Mouse (Mus musculus) MEL (cell line): ENCODE measurements around the gene Celf2. TPM values are rescaled to one million over a fixed set of nuclear protein-coding genes. Genes with fewer than 3 reads are reported as not detected.

Source experiments
- DNase-seq: peaks from one replicate; pipeline ENCODE4 v3.0.0; 2011; ENCODE audit warnings: low read depth, low spot score
- H3K27ac ChIP-seq: 2 replicates; pipeline ENCODE4 v1.5.1; 2012; ENCODE audit warnings: low read depth, mild to moderate bottlenecking, control low read depth, low read length, moderate library complexity; ENCODE audit not compliant: control insufficient read depth
- H3K27me3 ChIP-seq, 2 experiments: fragments of 150-350 bp in 1 of 2; sonication (generic) in 1 of 2; 2 replicates each; pipeline ENCODE4 v1.6.1; 2012; ENCODE audit warnings: low read length in 2 of 2, mild to moderate bottlenecking in 2 of 2, improper control_type of control experiment in 1 of 2, moderate library complexity in 1 of 2; ENCODE audit not compliant: insufficient read depth in 2 of 2, control insufficient read depth in 1 of 2
- H3K36me3 ChIP-seq, 2 experiments: 2 replicates each; pipeline ENCODE4 v1.6.1; 2012 to 2014; ENCODE audit warnings: low read length in 2 of 2, improper control_type of control experiment in 1 of 2, inconsistent platforms in 1 of 2, mild to moderate bottlenecking in 1 of 2; ENCODE audit not compliant: insufficient read depth in 2 of 2, control insufficient read depth in 1 of 2
- H3K4me1 ChIP-seq, 2 experiments: fragments of 150-350 bp in 1 of 2; sonication (generic) in 1 of 2; 2 replicates each; pipeline ENCODE4 v1.6.1; 2012; ENCODE audit warnings: low read length in 2 of 2, improper control_type of control experiment in 1 of 2, mild to moderate bottlenecking in 1 of 2; ENCODE audit not compliant: insufficient read depth in 2 of 2, control insufficient read depth in 1 of 2
- H3K4me3 ChIP-seq, 2 experiments: fragments of 150-350 bp in 1 of 2; sonication (generic) in 1 of 2; 2 replicates each; pipeline ENCODE4 v1.5.1; 2012; ENCODE audit warnings: low read depth in 2 of 2, low read length in 2 of 2, mild to moderate bottlenecking in 2 of 2, moderate library complexity in 2 of 2, control low read depth in 1 of 2, improper control_type of control experiment in 1 of 2; ENCODE audit not compliant: control insufficient read depth in 1 of 2, insufficient read depth in 1 of 2
- H3K79me2 ChIP-seq: 2 replicates; pipeline ENCODE4 v1.6.1; 2012; ENCODE audit warnings: mild to moderate bottlenecking, low read length, moderate library complexity; ENCODE audit not compliant: control insufficient read depth, poor library complexity, insufficient read depth
- H3K9ac ChIP-seq: 2 replicates; pipeline ENCODE4 v1.6.1; 2012; ENCODE audit warnings: low read depth, mild to moderate bottlenecking, control low read depth, low read length, moderate library complexity; ENCODE audit not compliant: control insufficient read depth, poor library complexity, severe bottlenecking
- H3K9me3 ChIP-seq: fragments of 150-350 bp; sonication (generic); replicated peaks from 2 replicates; pipeline ENCODE4 v1.6.1; 2012; ENCODE audit warnings: mild to moderate bottlenecking, low read length, improper control_type of control experiment, moderate library complexity; ENCODE audit not compliant: insufficient read depth
- BHLHE40 ChIP-seq: IDR thresholded peaks from 2 replicates; pipeline ENCODE4 v1.6.1; 2012; ENCODE audit warnings: low read depth, mild to moderate bottlenecking, inconsistent platforms, low read length, improper control_type of control experiment, borderline replicate concordance
- E2F4 ChIP-seq: IDR thresholded peaks from 2 replicates; pipeline ENCODE4 v1.6.1; 2011; ENCODE audit warnings: low read depth, low read length, improper control_type of control experiment, borderline replicate concordance
- EP300 ChIP-seq, 2 experiments: IDR thresholded peaks; 2 replicates each; pipeline ENCODE4 v1.6.1; 2011; ENCODE audit warnings: improper control_type of control experiment in 2 of 2, low read length in 2 of 2, low read depth in 1 of 2, mild to moderate bottlenecking in 1 of 2
- GABPA ChIP-seq: IDR thresholded peaks from 2 replicates; pipeline ENCODE4 v1.6.1; 2012; ENCODE audit warnings: low read depth, mild to moderate bottlenecking, inconsistent platforms, low read length, improper control_type of control experiment, moderate library complexity
- GATA1 ChIP-seq: IDR thresholded peaks from 2 replicates; pipeline ENCODE4 v1.6.1; 2011; ENCODE audit warnings: low read depth, low read length, improper control_type of control experiment
- HCFC1 ChIP-seq: IDR thresholded peaks from 2 replicates; pipeline ENCODE4 v1.6.1; 2012; ENCODE audit warnings: low read depth, mild to moderate bottlenecking, inconsistent platforms, low read length, improper control_type of control experiment, moderate library complexity
- JUND ChIP-seq: IDR thresholded peaks from 2 replicates; pipeline ENCODE4 v1.6.1; 2011; ENCODE audit warnings: low read depth, mild to moderate bottlenecking, improper control_type of control experiment, low read length
- KAT2A ChIP-seq: conservative IDR thresholded peaks from 2 replicates; pipeline ENCODE4 v1.6.1; 2012; ENCODE audit warnings: low read depth, low read length, improper control_type of control experiment, inconsistent platforms
- MAZ ChIP-seq: IDR thresholded peaks from 2 replicates; pipeline ENCODE4 v1.6.1; 2012; ENCODE audit warnings: low read depth, mild to moderate bottlenecking, inconsistent platforms, low read length, improper control_type of control experiment
- MEF2A ChIP-seq: IDR thresholded peaks from 2 replicates; pipeline ENCODE4 v1.6.1; 2014; ENCODE audit warnings: low read depth, mild to moderate bottlenecking, inconsistent platforms, low read length, improper control_type of control experiment; ENCODE audit not compliant: poor library complexity, insufficient replicate concordance, severe bottlenecking; ENCODE audit errors: extremely low read depth
- MYB ChIP-seq: IDR thresholded peaks from 2 replicates; pipeline ENCODE4 v1.6.1; 2011; ENCODE audit warnings: mild to moderate bottlenecking, low read depth, low read length, improper control_type of control experiment
- POLR2A ChIP-seq, 2 experiments: IDR thresholded peaks; 2 replicates each; pipeline ENCODE4 v1.6.1; 2011 to 2012; ENCODE audit warnings: low read length in 2 of 2, mild to moderate bottlenecking in 2 of 2, control low read depth in 1 of 2, improper control_type of control experiment in 1 of 2, low read depth in 1 of 2, moderate library complexity in 1 of 2; ENCODE audit not compliant: control insufficient read depth in 1 of 2, insufficient read depth in 1 of 2, poor library complexity in 1 of 2
- POLR2AphosphoS5 ChIP-seq: IDR thresholded peaks from 2 replicates; pipeline ENCODE4 v1.6.1; 2012; ENCODE audit warnings: low read depth, borderline replicate concordance, mild to moderate bottlenecking, inconsistent platforms, low read length, moderate library complexity, mixed read lengths
- RAD21 ChIP-seq: IDR thresholded peaks from 2 replicates; pipeline ENCODE4 v1.6.1; 2011; ENCODE audit warnings: mild to moderate bottlenecking, low read depth, low read length, improper control_type of control experiment
- RCOR1 ChIP-seq: IDR thresholded peaks from 2 replicates; pipeline ENCODE4 v1.6.1; 2012; ENCODE audit warnings: low read depth, mild to moderate bottlenecking, inconsistent platforms, low read length, improper control_type of control experiment
- SIN3A ChIP-seq: IDR thresholded peaks from 2 replicates; pipeline ENCODE4 v1.6.1; 2012; ENCODE audit warnings: low read length, improper control_type of control experiment, inconsistent platforms
- TAL1 ChIP-seq: IDR thresholded peaks from 2 replicates; pipeline ENCODE4 v1.6.1; 2012; ENCODE audit warnings: mild to moderate bottlenecking, inconsistent platforms, low read length, moderate library complexity, mixed read lengths
- TBP ChIP-seq: IDR thresholded peaks from 2 replicates; pipeline ENCODE4 v1.8.0; 2011; ENCODE audit warnings: low read depth, low read length, improper control_type of control experiment
- UBTF ChIP-seq: IDR thresholded peaks from 2 replicates; pipeline ENCODE4 v1.6.1; 2012; ENCODE audit warnings: low read depth, mild to moderate bottlenecking, inconsistent platforms, low read length, improper control_type of control experiment, moderate library complexity, borderline replicate concordance; ENCODE audit not compliant: insufficient read depth
- USF1 ChIP-seq: IDR thresholded peaks from 2 replicates; pipeline ENCODE4 v1.6.1; 2014; ENCODE audit warnings: low read depth, mild to moderate bottlenecking, inconsistent platforms, low read length, improper control_type of control experiment, moderate library complexity
- USF2 ChIP-seq, 2 experiments: IDR thresholded peaks; 2 replicates each; pipeline ENCODE4 v1.6.1; 2011 to 2012; ENCODE audit warnings: improper control_type of control experiment in 2 of 2, low read length in 2 of 2, borderline replicate concordance in 1 of 2, inconsistent platforms in 1 of 2, low read depth in 1 of 2, mild to moderate bottlenecking in 1 of 2; ENCODE audit not compliant: insufficient read depth in 1 of 2
- ZKSCAN1 ChIP-seq: IDR thresholded peaks from 2 replicates; pipeline ENCODE4 v1.6.1; 2012; ENCODE audit warnings: low read depth, mild to moderate bottlenecking, inconsistent platforms, low read length, improper control_type of control experiment, moderate library complexity
- ZMIZ1 ChIP-seq: IDR thresholded peaks from 2 replicates; pipeline ENCODE4 v1.6.1; 2012; ENCODE audit warnings: low read depth, mild to moderate bottlenecking, inconsistent platforms, low read length, improper control_type of control experiment, moderate library complexity
- ZNF384 ChIP-seq: IDR thresholded peaks from 2 replicates; pipeline ENCODE4 v1.6.1; 2012; ENCODE audit warnings: low read depth, mild to moderate bottlenecking, inconsistent platforms, low read length, improper control_type of control experiment
- polyA plus RNA-seq, 2 experiments: library from polyadenylated mRNA; stranded (reverse) in 1 of 2; unstranded in 1 of 2; fragments of >175 nt in 1 of 2; fragments of >200 nt in 1 of 2; gene quantifications; 2 replicates each; pipeline versions ENCODE4 v1.2.1 to v1.2.4; 2012; ENCODE audit warnings: low replicate concordance in 2 of 2, low read depth in 1 of 2; ENCODE audit not compliant: insufficient read length in 2 of 2, insufficient read depth in 1 of 2, missing spikeins in 1 of 2
- total RNA-seq: library from RNA; depleted of rRNA; stranded (reverse); fragments of 300-350 nt; gene quantifications from 2 replicates; pipeline ENCODE4 v1.2.3, GENCODE M21; 2012

The Celf2 gene
- total and polyA plus RNA-seq, 3 experiments, result 8.9 to 16.7 TPM; not detected in 1

- H3K27me3 ChIP-seq, result no peaks in the 10 kb centered on the region
- TF ChIP-seq JUND, result no peak
- TF ChIP-seq ZMIZ1, result no peak
- TF ChIP-seq MEF2A, result no peak
- no peak for TF ChIP-seq TAL1
- no peak for TF ChIP-seq GATA1
- no peak for TF ChIP-seq TBP
- no peak for TF ChIP-seq KAT2A
- TF ChIP-seq ZKSCAN1, result no peak
- TF ChIP-seq RAD21, result no peak
- TF ChIP-seq POLR2AphosphoS5, result no peak
- TF ChIP-seq UBTF, result no peak
- no peak for TF ChIP-seq E2F4
- TF ChIP-seq POLR2A (IDR thresholded peaks at IDR 0.05; ENCODE audit: control insufficient read depth in 1 of 2, insufficient read depth in 1 of 2, low read depth in 1 of 2, low read length in 2 of 2, poor library complexity in 1 of 2), result no peak
- no peak for TF ChIP-seq USF1
- TF ChIP-seq RCOR1, result no peak
- TF ChIP-seq MAZ, result no peak
- TF ChIP-seq MYB, result no peak
- H3K4me1 ChIP-seq, result peaks cover 17 to 21% of the 10 kb centered on the region in 2 experiments
- no peaks in the 10 kb centered on the region for H3K9me3 ChIP-seq
- H3K9ac ChIP-seq, result no peak overlapping the region
- peaks cover 13% of the 10 kb centered on the region for H3K79me2 ChIP-seq
- no peak overlapping the region for H3K4me3 ChIP-seq
- no peak for DNase-seq
- H3K27ac ChIP-seq, result no peak overlapping the region
- H3K36me3 ChIP-seq, result peaks cover 0 to 57% of the 10 kb centered on the region in 2 experiments; a peak in 2 of 4 replicates
Measured at GRCm38 (mm10) chr2:6715562-6715961, 793.8 kb downstream of the Celf2 start.

- H3K9me3 ChIP-seq, result no peaks in the 10 kb centered on the region
- no peak for DNase-seq
- no peaks in the 10 kb centered on the region for H3K27me3 ChIP-seq
- no peak overlapping the region for H3K9ac ChIP-seq
- H3K79me2 ChIP-seq, result peaks cover 8% of the 10 kb centered on the region; the same call in 1 of the 2 replicates
- no peak overlapping the region for H3K27ac ChIP-seq
- peaks cover 26 to 27% of the 10 kb centered on the region in 2 experiments for H3K4me1 ChIP-seq
- no peak overlapping the region for H3K4me3 ChIP-seq
- H3K36me3 ChIP-seq, result peaks cover 0 to 58% of the 10 kb centered on the region in 2 experiments; a peak in 2 of 4 replicates
- TF ChIP-seq ZNF384, result no peak
- TF ChIP-seq HCFC1, result no peak
- no peak for TF ChIP-seq UBTF
- no peak for TF ChIP-seq TAL1
- TF ChIP-seq ZKSCAN1, result no peak
- TF ChIP-seq POLR2AphosphoS5, result no peak
- no peak for TF ChIP-seq USF2 (IDR thresholded peaks at IDR 0.05; ENCODE audit: borderline replicate concordance in 1 of 2, insufficient read depth in 1 of 2, low read depth in 1 of 2, low read length in 2 of 2)
- TF ChIP-seq JUND, result no peak
- no peak for TF ChIP-seq BHLHE40
- TF ChIP-seq RCOR1, result no peak
- no peak for TF ChIP-seq USF1
- TF ChIP-seq GABPA, result no peak
- no peak for TF ChIP-seq EP300 (IDR thresholded peaks at IDR 0.05; ENCODE audit: low read depth in 1 of 2, low read length in 2 of 2)
- no peak for TF ChIP-seq SIN3A
- no peak for TF ChIP-seq RAD21
Measured at GRCm38 (mm10) chr2:6713529-6713928, 795.8 kb downstream of the Celf2 start.
